Mouse (Mus musculus): ENCODE measurements around the gene Csnk1d. TPM values are rescaled to one million over a fixed set of nuclear protein-coding genes. Genes with fewer than 3 reads are reported as not detected.

The Csnk1d gene
- polyA plus RNA-seq, 1 experiment from 2014 or later, result 106 TPM

GRCm38 (mm10) chr11:120948861-120949851, 42.0 kb downstream of the Csnk1d start:
- Histone ChIP-seq H3K4me3 (replicated peaks) (peak overlapping the region; percentile 53), H3K36me3 (no peaks in the 10 kb centered on the region), H3K9me3 (no peaks in the 10 kb centered on the region), H3K4me1 (replicated peaks) (peaks cover 29% of the 10 kb centered on the region), H3K9ac (peak overlapping the region; percentile 60), H3K4me2 (replicated peaks) (peak overlapping the region; percentile 83), H3K27me3 (replicated peaks) (no peaks in the 10 kb centered on the region), H3K27ac (peak overlapping the region; percentile 73)
- 4% methylated on average over 75 of the region's 75 CpGs for WGBS
- peak; percentile 48 for ATAC-seq

GRCm38 (mm10) chr11:120948328-120948727, 42.8 kb downstream of the Csnk1d start, which contains the start of gene Slc16a3:
Gene Slc16a3, plus strand, starts transcription at chr11:120948480.
- peak; percentile 37 for ATAC-seq
- H3K9me3 ChIP-seq, result no peaks in the 10 kb centered on the region

DNA sequence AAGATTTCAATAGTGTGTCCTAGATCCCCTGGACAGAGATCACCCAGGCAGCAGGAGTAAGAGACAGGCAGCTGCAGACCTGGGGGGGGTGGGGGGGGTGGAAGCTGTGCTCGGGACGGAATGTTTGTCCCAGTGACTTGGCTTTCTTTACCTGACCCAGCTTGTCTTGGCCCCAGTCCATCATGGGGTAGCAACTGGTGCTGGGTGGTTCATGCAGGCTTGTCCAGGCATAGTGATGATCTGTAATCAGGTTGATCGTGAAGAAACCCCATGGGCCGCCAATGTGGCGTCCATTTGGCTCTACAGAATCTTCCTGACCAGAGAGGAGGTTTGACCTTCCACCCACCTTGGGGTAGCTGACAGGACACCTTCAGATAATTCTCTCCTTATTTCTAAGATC, 45.2 kb downstream of the Csnk1d start:
- no peak for ATAC-seq

More at GRCm38 (mm10) chr11:120948328-120948727, 42.8 kb downstream of the Csnk1d start, which contains the start of gene Slc16a3:
- Histone ChIP-seq H3K27ac (peak within 1 kb of the TSS; percentile 73), H3K4me2 (replicated peaks) (peak within 1 kb of the TSS; percentile 83), H3K4me3 (replicated peaks) (peak within 1 kb of the TSS; percentile 53), H3K27me3 (replicated peaks) (no peaks in the 10 kb centered on the region), H3K4me1 (replicated peaks) (peaks cover 29% of the 10 kb centered on the region), H3K9ac (peak within 1 kb of the TSS; percentile 60), H3K36me3 (no peaks in the 10 kb centered on the region)
- 24% methylated on average over 12 of the region's 12 CpGs for WGBS

DNA sequence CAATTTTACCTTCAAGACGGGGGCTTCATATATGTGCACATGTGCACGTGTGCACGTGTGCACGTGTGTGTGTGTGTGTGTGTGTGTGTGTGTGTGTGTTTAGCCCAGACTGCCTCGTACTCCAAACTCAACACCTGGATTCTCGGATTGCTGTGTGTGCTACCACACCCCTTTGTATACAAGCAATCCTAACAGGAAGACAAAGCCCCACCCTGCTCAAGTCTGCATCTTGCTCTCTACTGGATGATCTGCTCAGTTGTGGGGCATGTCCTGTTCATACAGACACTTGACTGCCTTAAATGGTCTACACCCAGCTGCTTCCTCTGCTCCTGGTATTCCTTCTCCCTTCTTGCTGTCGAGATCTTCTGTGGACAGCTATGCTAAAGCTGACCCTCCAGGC, 45.9 kb downstream of the Csnk1d start:
- Histone ChIP-seq H3K4me3 (replicated peaks) (no peak overlapping the region), H3K4me2 (replicated peaks) (no peak overlapping the region), H3K27ac (no peak overlapping the region), H3K36me3 (no peaks in the 10 kb centered on the region), H3K4me1 (replicated peaks) (peaks cover 9% of the 10 kb centered on the region), H3K27me3 (replicated peaks) (no peaks in the 10 kb centered on the region), H3K9me3 (no peaks in the 10 kb centered on the region), H3K9ac (no peak overlapping the region)
- WGBS, result 75% methylated on average over 7 of the region's 7 CpGs
- ATAC-seq, result no peak

More for the DNA sequence above, 45.2 kb downstream of the Csnk1d start:
- H3K27ac ChIP-seq, result no peak overlapping the region
- H3K27me3 ChIP-seq (replicated peaks), result no peaks in the 10 kb centered on the region
- H3K4me2 ChIP-seq (replicated peaks), result no peak overlapping the region
- no peak overlapping the region for H3K4me3 ChIP-seq (replicated peaks)
- H3K36me3 ChIP-seq, result no peaks in the 10 kb centered on the region
- no peaks in the 10 kb centered on the region for H3K9me3 ChIP-seq
- H3K4me1 ChIP-seq (replicated peaks), result peaks cover 14% of the 10 kb centered on the region
- no peak overlapping the region for H3K9ac ChIP-seq
- WGBS, result 95% methylated on average over 5 of the region's 5 CpGs

GRCm38 (mm10) chr11:120940959-120941358, 50.2 kb downstream of the Csnk1d start:
- 83% methylated on average over 6 of the region's 6 CpGs for WGBS
- ATAC-seq, result no peak
- no peak overlapping the region for H3K4me3 ChIP-seq (replicated peaks)

DNA sequence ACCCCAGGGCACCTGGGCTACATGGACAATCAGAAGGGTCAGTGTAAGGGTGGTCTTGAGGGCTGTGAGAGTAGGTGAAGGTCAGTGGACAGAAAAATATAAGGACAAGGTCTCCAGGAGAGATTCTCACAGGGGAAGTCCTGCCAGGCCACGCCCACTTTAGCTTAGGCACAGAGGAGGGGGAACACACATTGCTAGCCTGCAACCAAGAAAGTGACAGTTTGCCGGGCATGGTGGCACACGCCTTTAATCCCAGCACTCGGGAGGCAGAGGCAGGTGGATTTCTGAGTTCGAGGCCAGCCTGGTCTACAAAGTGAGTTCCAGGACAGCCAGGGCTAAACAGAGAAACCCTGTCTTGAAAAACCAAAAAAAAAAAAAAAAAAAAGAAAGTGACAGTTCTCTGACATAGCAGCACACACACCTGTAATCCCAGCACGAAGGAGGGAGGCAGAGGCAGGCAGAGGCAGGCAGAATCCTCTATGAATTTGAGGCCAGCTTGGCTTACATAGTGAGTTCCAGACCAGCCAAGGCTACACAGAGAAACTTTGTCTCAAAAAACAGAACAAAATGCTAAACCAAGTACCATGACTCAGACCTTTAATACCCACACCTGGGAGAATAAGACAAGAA, 51.3 kb downstream of the Csnk1d start:
- H3K9me3 ChIP-seq, result no peaks in the 10 kb centered on the region
- H3K27me3 ChIP-seq (replicated peaks), result no peaks in the 10 kb centered on the region
- no peak overlapping the region for H3K4me3 ChIP-seq (replicated peaks)
- no peak; the same call in 1 of the 2 replicates for ATAC-seq
- WGBS, result 50% methylated on average over 6 of the region's 6 CpGs
- H3K4me2 ChIP-seq (replicated peaks), result no peak overlapping the region
- H3K9ac ChIP-seq, result no peak overlapping the region
- H3K27ac ChIP-seq, result no peak overlapping the region
- H3K36me3 ChIP-seq, result no peaks in the 10 kb centered on the region
- H3K4me1 ChIP-seq (replicated peaks), result 0 out of 2 replicates have a peak, but pooled peaks cover 3% of the 10 kb centered on the region

More at GRCm38 (mm10) chr11:120940959-120941358, 50.2 kb downstream of the Csnk1d start:
- Histone ChIP-seq H3K27ac (no peak overlapping the region), H3K27me3 (replicated peaks) (no peaks in the 10 kb centered on the region), H3K9me3 (no peaks in the 10 kb centered on the region), H3K4me1 (replicated peaks) (0 out of 2 replicates have a peak, but pooled peaks cover 3% of the 10 kb centered on the region), H3K4me2 (replicated peaks) (no peak overlapping the region), H3K36me3 (no peaks in the 10 kb centered on the region), H3K9ac (no peak overlapping the region)

GRCm38 (mm10) chr11:120938795-120939194, 52.3 kb downstream of the Csnk1d start:
- H3K4me1 ChIP-seq (replicated peaks), result 0 out of 2 replicates have a peak, but pooled peaks cover 3% of the 10 kb centered on the region
- H3K4me2 ChIP-seq (replicated peaks), result no peak overlapping the region
- no peak overlapping the region for H3K4me3 ChIP-seq (replicated peaks)
- no peaks in the 10 kb centered on the region for H3K27me3 ChIP-seq (replicated peaks)
- peak; percentile 67 for ATAC-seq
- H3K9me3 ChIP-seq, result no peaks in the 10 kb centered on the region
- no peaks in the 10 kb centered on the region for H3K36me3 ChIP-seq
- WGBS, result 18% methylated on average over 4 of the region's 4 CpGs
- H3K9ac ChIP-seq, result no peak overlapping the region
- H3K27ac ChIP-seq, result no peak overlapping the region

DNA sequence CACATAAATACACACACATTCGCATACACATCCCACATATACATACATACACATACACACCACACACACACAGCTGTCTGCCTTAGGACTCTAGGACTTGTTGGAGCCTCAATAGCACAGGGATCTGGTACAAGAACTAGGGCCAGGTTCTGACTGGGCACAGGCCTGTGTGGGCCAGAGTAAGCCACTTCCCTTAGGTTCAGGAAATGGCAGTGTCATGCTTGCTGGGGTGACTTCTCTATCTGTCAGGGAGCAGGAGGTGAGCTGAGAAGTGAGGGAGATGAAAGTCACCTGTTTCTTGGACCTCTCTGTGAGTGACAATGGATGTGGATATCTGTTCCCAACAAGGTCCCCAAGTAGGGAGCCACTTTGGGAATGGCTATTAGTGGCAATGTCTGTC, 53.2 kb downstream of the Csnk1d start:
- no peak for ATAC-seq
- Histone ChIP-seq H3K4me1 (replicated peaks) (0 out of 2 replicates have a peak, but pooled peaks cover 5% of the 10 kb centered on the region), H3K9me3 (no peaks in the 10 kb centered on the region), H3K4me3 (replicated peaks) (no peak overlapping the region), H3K9ac (no peak overlapping the region), H3K36me3 (no peaks in the 10 kb centered on the region), H3K4me2 (replicated peaks) (no peak overlapping the region), H3K27me3 (replicated peaks) (no peaks in the 10 kb centered on the region), H3K27ac (no peak overlapping the region)
- WGBS, result 91% methylated on average over 1 of the region's 1 CpGs

DNA sequence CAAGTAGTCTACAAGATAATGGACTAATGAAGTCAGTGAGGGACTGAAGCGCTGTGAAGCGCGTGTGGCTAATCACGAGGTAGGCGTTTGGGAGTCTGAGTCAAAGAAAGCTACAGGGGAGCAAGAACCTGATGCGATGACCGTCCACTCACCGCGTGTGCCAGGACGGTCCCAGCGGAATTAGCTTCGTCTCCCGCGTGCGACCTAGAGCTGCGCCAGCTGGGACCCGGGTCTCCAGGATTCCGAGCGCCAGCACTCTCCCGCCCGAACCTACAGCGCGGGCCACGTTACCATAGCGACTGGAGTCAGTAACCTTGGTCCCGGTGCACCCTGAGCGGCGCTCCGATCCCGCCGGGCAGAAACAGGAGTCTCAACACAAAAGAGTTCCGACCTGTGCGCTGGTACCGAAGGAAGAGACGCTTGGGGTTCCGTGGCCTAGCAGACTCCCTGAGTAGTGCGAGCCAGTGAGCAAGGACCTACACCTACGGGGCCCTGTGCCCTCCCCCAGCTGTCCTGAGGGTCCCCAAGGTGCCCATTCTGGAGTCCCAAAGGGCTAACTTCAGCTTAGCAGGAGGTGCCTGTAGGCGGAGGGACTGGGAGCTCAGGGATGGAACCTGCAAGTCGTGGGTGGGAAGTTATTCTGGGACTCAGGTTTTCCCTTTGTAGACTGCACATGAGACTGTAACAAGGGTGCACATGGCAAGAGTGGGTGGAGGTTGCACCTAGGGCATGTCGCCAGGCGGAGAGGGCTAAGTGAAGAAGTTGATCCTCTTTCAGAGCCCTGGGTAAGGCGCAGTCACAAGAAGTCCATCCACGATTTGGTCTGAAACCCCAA, 58.3 kb downstream of the Csnk1d start, which contains the start of gene Ccdc57:
Ccdc57 (minus strand) TSS at position 309 of the 835 bp plus-strand sequence.
- no peaks in the 10 kb centered on the region for H3K36me3 ChIP-seq
- peak within 1 kb of the TSS; percentile 81 for H3K4me2 ChIP-seq (replicated peaks)
- H3K9ac ChIP-seq, result peak within 1 kb of the TSS; percentile 60
- 10% methylated on average over 44 of the region's 44 CpGs for WGBS
- 0 out of 2 replicates have a peak, but pooled peaks cover 6% of the 10 kb centered on the region for H3K4me1 ChIP-seq (replicated peaks)
- H3K27me3 ChIP-seq (replicated peaks), result no peaks in the 10 kb centered on the region
- no peak within 1 kb of the TSS for H3K27ac ChIP-seq
- peak; percentile 96 for ATAC-seq
- no peaks in the 10 kb centered on the region for H3K9me3 ChIP-seq
- H3K4me3 ChIP-seq (replicated peaks), result peak within 1 kb of the TSS; percentile 54

DNA sequence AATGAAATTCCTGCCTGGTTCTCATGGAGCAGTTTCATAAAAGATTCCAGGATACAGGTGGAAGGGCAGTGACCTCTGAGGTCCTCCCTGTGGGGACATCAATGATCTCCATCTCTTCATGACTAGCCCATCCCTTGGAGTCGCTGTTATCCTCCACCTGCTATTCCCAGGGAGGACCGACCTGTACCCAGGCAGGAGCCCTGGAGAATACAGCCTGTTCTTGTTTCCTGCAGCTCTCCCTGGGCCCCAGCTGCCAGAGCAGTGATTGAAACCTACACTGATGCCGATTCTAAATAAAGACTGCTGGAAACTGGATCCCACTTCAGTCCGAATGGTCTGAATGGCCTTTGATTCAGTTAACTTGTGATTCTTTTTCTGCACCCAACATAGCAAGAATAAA, 59.7 kb downstream of the Csnk1d start:
- Histone ChIP-seq H3K36me3 (no peaks in the 10 kb centered on the region), H3K4me2 (replicated peaks) (0 out of 2 replicates have a peak overlapping the region, but pooled peaks have one; percentile 81), H3K9me3 (no peaks in the 10 kb centered on the region), H3K4me3 (replicated peaks) (no peak overlapping the region), H3K4me1 (replicated peaks) (0 out of 2 replicates have a peak, but pooled peaks cover 6% of the 10 kb centered on the region), H3K9ac (no peak overlapping the region), H3K27ac (no peak overlapping the region), H3K27me3 (replicated peaks) (no peaks in the 10 kb centered on the region)
- 96% methylated on average over 4 of the region's 4 CpGs for WGBS
- no peak for ATAC-seq

GRCm38 (mm10) chr11:120928468-120928867, 62.7 kb downstream of the Csnk1d start:
- ATAC-seq, result no peak
- Histone ChIP-seq H3K27ac (no peak overlapping the region), H3K9ac (no peak overlapping the region), H3K4me2 (replicated peaks) (no peak overlapping the region), H3K4me3 (replicated peaks) (no peak overlapping the region), H3K27me3 (replicated peaks) (no peaks in the 10 kb centered on the region), H3K4me1 (replicated peaks) (0 out of 2 replicates have a peak, but pooled peaks cover 6% of the 10 kb centered on the region), H3K9me3 (no peaks in the 10 kb centered on the region), H3K36me3 (no peaks in the 10 kb centered on the region)
- WGBS, result 88% methylated on average over 4 of the region's 4 CpGs
